Mouse (Mus musculus): ENCODE measurements around the gene Galntl5. TPM values are rescaled to one million over a fixed set of nuclear protein-coding genes. Genes with fewer than 3 reads are reported as not detected.

Gene Galntl5
- total RNA-seq, 2 experiments from 2014 or later: not detected

Small RNA genes within 50 kb of the gene (microRNA-seq; reads per million reads assigned to microRNA genes)
- gene Gm26051: 0 reads per million in 2 experiments

Other genes with a start within 250 kb of the Galntl5 start
- 10 to 100 TPM; 30.8 to 31.1 TPM for gene Prkag2, start 80.8 kb upstream of the Galntl5 start, total RNA-seq (2021)
- gene Galnt11, start 40.4 kb downstream of the Galntl5 start, total RNA-seq (2021): 10 to 100 TPM; 19.6 to 20.8 TPM
- gene E130116L18Rik, start 41.7 kb downstream of the Galntl5 start, total RNA-seq (2021): not detected

All from heart, adult 18-20 months (tissue).